Mouse (Mus musculus) left cerebral cortex, adult 18-20 months (tissue): Measurements from ENCODE around the gene Tle6. TPM values are rescaled to one million over a fixed set of nuclear protein-coding genes. Genes with fewer than 3 reads are reported as not detected.

Source experiments
- DNase-seq, 2 experiments: peaks; one replicate each; pipeline ENCODE4 v3.0.0; 2021 to 2022; ENCODE audit warnings: low spot score in 2 of 2, mixed read lengths in 1 of 2
- total RNA-seq, 2 experiments: library from RNA; stranded (reverse); gene quantifications; 2 replicates each; pipeline ENCODE4 v1.2.3; 2021

Gene Tle6
- total RNA-seq, 2 experiments from 2014 or later = 11.4 to 11.8 TPM

- peak in 1 of 2 experiments; percentile 31 for DNase-seq
Observed at GRCm38 (mm10) chr10:81544296-81545160, 56.3 kb downstream of the Tle6 start.

- no peak for DNase-seq
Observed at GRCm38 (mm10) chr10:81543633-81544032, 57.2 kb downstream of the Tle6 start.

- no peak for DNase-seq
Observed at GRCm38 (mm10) chr10:81542727-81543460, 58.0 kb downstream of the Tle6 start.

GRCm38 (mm10) chr10:81541803-81542202 is 59.1 kb downstream of the Tle6 start:
- DNase-seq = no peak

GRCm38 (mm10) chr10:81541363-81541762 is 59.5 kb downstream of the Tle6 start:
- DNase-seq = no peak

Other genes starting within 250 kb of the Tle6 start
- 10 to 100 TPM; 38.1 to 42.0 TPM for gene Mfsd12, start 243.6 kb downstream of the Tle6 start, total RNA-seq
- 1 to 10 TPM; 1.2 to 1.3 TPM for gene 4930404N11Rik, start 235.3 kb downstream of the Tle6 start, total RNA-seq
- 10 to 100 TPM; 71.1 to 72.1 TPM for gene Fzr1, start 222.6 kb downstream of the Tle6 start, total RNA-seq
- 10 to 100 TPM; 87.4 to 97.6 TPM for gene Dohh, start 216.6 kb downstream of the Tle6 start, total RNA-seq
- 1 to 10 TPM; 3.1 to 3.8 TPM for gene Gm48551, start 216.6 kb downstream of the Tle6 start, total RNA-seq
- gene Gm48552, start 212.1 kb downstream of the Tle6 start, total RNA-seq = 1 to 10 TPM; 2.7 to 2.8 TPM
- 1 to 10 TPM; 1.1 to 1.2 TPM for gene Smim24, start 208.0 kb downstream of the Tle6 start, total RNA-seq
- gene Nfic, start 145.4 kb downstream of the Tle6 start, total RNA-seq = 10 to 100 TPM; 84.7 to 91.7 TPM
- gene Celf5, start 118.4 kb downstream of the Tle6 start, total RNA-seq = 100 to 1,000 TPM; 242 to 259 TPM
- gene Ncln, start 104.7 kb downstream of the Tle6 start, total RNA-seq = 10 to 100 TPM; 68.1 to 85.1 TPM
- gene S1pr4, start 100.9 kb downstream of the Tle6 start, total RNA-seq = under 1 TPM; 0.58 to 0.82 TPM
- 1 to 10 TPM; 2.6 to 3.5 TPM for gene Gna15, start 76.8 kb downstream of the Tle6 start, total RNA-seq
- 100 to 1,000 TPM; 105 to 114 TPM for gene Gna11, start 55.9 kb downstream of the Tle6 start, total RNA-seq
- 100 to 1,000 TPM; 700 to 737 TPM for gene Aes, start 41.6 kb downstream of the Tle6 start, total RNA-seq
- gene Tle2, start 26.5 kb downstream of the Tle6 start, total RNA-seq = 10 to 100 TPM; 41.3 to 42.4 TPM
- 1 to 10 TPM; 2.6 to 3.3 TPM for gene BC025920, start 5.2 kb upstream of the Tle6 start, total RNA-seq
- 10 to 100 TPM; 26.2 to 26.6 TPM for gene Sirt6, start 26.7 kb upstream of the Tle6 start, total RNA-seq
- gene Ankrd24, start 27.5 kb upstream of the Tle6 start, total RNA-seq = 10 to 100 TPM; 44.4 to 46.4 TPM
- 1 to 10 TPM; 4.3 to 5.8 TPM for gene Gm10778, start 48.0 kb upstream of the Tle6 start, total RNA-seq
- 10 to 100 TPM in 1 of 2 experiments, 1 to 10 TPM in 1; 8.6 to 10.6 TPM for gene Zfp433, start 103.8 kb upstream of the Tle6 start, total RNA-seq
- 10 to 100 TPM; 12.5 to 14.8 TPM for gene Gm3055, start 170.1 kb upstream of the Tle6 start, total RNA-seq
- gene Gm4767, start 211.1 kb upstream of the Tle6 start, total RNA-seq = 1 to 10 TPM; 3.0 to 3.2 TPM